Mouse (Mus musculus) hindbrain, embryonic 10.5 days (tissue): ENCODE data around the gene Hoxb7. TPM values are rescaled to one million over a fixed set of nuclear protein-coding genes. Genes with fewer than 3 reads are reported as not detected.

ENCODE experiments used
- DNase-seq: peaks from one replicate; pipeline ENCODE4 v3.0.0-alpha.2; 2017; ENCODE audit warnings: low spot score
- H3K27ac ChIP-seq: fragments of 300-500 bp; sonication (generic); 2 replicates; pipeline ENCODE4 v1.5.1; 2016; ENCODE audit warnings: mild to moderate bottlenecking, moderate library complexity
- H3K27me3 ChIP-seq: fragments of 300-500 bp; sonication (generic); 2 replicates; pipeline ENCODE4 v1.6.1; 2016; ENCODE audit warnings: mild to moderate bottlenecking; ENCODE audit not compliant: poor library complexity, insufficient read depth, severe bottlenecking
- H3K36me3 ChIP-seq: fragments of 300-500 bp; sonication (generic); 2 replicates; pipeline ENCODE4 v1.6.1; 2016; ENCODE audit warnings: mild to moderate bottlenecking, moderate library complexity
- H3K4me1 ChIP-seq: fragments of 300-500 bp; sonication (generic); replicated peaks from 2 replicates; pipeline ENCODE4 v1.6.1; 2016; ENCODE audit warnings: mild to moderate bottlenecking
- H3K4me3 ChIP-seq: fragments of 300-500 bp; sonication (generic); 2 replicates; pipeline ENCODE4 v1.5.1; 2016; ENCODE audit warnings: mild to moderate bottlenecking, moderate library complexity
- H3K9me3 ChIP-seq: fragments of 300-500 bp; sonication (generic); 2 replicates; pipeline ENCODE4 v1.6.1; 2016; ENCODE audit warnings: mild to moderate bottlenecking, moderate library complexity
- WGBS: fragments of 180-500 bp; shearing (Covaris S2); methylation state at CpG from one replicate; pipeline ENCODE4 v1.1.7; 2016; 5-methylcytosine and 5-hydroxymethylcytosine counted together
- polyA plus RNA-seq: library from polyadenylated mRNA; unstranded; fragments of >200 nt; fragmentation: Nextera tagmentation; extraction: Ambion mirVana; gene quantifications from 2 replicates; pipeline ENCODE4 v1.2.1, GENCODE M21; 2016

The Hoxb7 gene
- polyA plus RNA-seq, 1 experiment from 2014 or later: not detected

DNA sequence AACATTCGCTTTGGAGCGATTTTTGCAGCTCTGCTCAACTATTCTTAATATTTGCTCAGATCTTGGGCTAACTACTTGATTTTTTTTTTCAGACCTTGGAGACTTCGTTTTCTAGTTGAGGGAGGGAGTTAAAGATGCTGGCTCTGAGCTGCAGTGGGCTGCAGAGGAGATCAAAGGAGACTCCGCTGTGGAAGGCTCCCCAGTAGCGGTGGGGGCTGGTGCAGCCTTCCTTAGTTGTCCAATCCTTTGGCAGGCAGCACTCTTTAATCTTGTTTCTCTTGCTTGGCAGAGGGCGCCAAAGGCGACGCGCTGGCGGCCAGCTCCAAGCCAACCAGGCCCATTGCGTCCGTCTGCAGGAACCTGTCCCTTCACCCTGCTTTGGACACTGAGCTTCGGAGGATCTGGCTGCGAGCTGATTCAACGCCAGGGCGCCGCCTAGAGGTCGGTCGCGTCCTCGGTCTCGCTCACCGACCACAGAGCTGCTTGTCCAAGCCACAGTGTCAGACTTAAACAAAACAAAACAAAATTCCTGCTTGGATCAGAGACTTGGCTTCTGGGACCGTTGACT, 25.0 kb upstream of the Hoxb7 start:
- no peak overlapping the region for H3K4me3 ChIP-seq
- no peak overlapping the region for H3K27ac ChIP-seq
- H3K9me3 ChIP-seq: no peaks in the 10 kb centered on the region
- DNase-seq: peak; percentile 86
- H3K27me3 ChIP-seq: peaks cover 100% of the 10 kb centered on the region
- H3K4me1 ChIP-seq: 0 out of 2 replicates have a peak, but pooled peaks cover 4% of the 10 kb centered on the region
- 1% methylated on average over 24 of the region's 24 CpGs for WGBS
- no peaks in the 10 kb centered on the region for H3K36me3 ChIP-seq

DNA sequence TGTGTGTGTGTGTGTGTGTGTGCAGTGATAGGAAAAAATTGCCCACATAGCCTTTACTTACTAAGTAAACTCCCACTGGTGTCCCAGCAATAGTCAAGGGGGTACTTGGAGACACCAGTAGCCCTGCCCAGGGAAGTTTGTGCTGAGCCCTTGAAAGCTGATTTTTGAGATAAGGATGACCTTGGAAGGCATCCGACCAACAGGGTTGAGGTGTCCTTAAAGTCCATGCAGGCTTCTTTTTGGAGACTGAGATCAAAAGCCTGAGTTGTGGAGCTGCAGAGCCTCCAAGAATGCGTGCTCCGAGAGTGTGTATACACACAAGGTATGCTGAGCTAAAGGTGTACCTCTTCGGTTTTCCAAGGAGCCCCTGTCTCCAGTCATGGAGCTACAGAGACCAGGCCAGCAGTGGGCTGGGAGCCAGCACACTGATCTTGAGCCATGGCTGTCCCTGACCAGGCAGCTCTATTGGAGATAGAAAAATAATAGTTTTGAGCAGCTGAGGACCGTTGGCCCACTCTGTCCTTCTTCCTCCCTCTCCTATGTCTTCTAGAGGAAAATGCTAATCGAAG, 24.1 kb upstream of the Hoxb7 start:
- Histone ChIP-seq H3K27ac (no peak overlapping the region), H3K4me1 (0 out of 2 replicates have a peak, but pooled peaks cover 4% of the 10 kb centered on the region), H3K27me3 (peaks cover 100% of the 10 kb centered on the region), H3K4me3 (no peak overlapping the region), H3K36me3 (no peaks in the 10 kb centered on the region), H3K9me3 (no peaks in the 10 kb centered on the region)
- peak; percentile 31 for DNase-seq
- 10% methylated on average over 6 of the region's 6 CpGs for WGBS

DNA sequence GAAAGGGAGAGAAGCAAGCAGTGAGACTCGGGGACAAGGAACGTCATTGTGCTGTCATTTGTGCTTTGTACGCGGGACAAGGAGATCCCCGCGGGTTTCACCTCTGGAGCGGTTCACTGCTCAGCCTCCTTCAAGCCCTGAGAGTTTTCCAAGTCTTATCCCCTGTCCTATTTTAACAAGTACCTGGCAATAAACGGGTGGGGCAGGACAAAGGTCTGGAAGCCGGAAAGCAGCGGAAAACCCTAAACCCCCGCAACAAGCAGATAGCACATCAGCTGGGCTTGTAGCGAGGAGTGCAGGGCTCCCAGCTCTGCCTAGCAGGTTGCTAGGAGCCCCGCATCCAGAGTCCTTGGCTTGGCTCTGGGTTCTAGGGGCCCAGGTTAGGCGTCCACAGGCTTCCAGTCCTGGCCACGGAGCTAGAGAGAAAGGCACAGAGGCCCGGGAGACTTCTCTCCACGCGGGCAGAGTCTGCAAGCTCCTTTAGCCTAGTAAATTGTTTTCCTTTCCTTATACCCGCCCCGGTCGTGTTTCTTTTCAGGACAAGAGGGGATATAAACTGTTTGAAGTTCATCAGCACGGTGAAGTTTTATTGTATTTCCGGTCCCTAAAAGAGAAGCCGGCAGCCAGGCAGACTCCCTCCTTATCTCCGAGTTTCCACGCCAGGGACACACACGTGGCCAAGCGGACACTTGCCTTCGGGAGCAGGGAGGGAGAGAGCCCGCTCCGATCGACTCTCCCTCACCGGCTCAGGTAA, 22.6 kb upstream of the Hoxb7 start:
- Histone ChIP-seq H3K4me3 (no peak overlapping the region), H3K4me1 (0 out of 2 replicates have a peak, but pooled peaks cover 4% of the 10 kb centered on the region), H3K27ac (no peak overlapping the region), H3K27me3 (peaks cover 100% of the 10 kb centered on the region), H3K36me3 (no peaks in the 10 kb centered on the region), H3K9me3 (no peaks in the 10 kb centered on the region)
- DNase-seq: no peak
- under 1% methylated on average over 33 of the region's 33 CpGs for WGBS

DNA sequence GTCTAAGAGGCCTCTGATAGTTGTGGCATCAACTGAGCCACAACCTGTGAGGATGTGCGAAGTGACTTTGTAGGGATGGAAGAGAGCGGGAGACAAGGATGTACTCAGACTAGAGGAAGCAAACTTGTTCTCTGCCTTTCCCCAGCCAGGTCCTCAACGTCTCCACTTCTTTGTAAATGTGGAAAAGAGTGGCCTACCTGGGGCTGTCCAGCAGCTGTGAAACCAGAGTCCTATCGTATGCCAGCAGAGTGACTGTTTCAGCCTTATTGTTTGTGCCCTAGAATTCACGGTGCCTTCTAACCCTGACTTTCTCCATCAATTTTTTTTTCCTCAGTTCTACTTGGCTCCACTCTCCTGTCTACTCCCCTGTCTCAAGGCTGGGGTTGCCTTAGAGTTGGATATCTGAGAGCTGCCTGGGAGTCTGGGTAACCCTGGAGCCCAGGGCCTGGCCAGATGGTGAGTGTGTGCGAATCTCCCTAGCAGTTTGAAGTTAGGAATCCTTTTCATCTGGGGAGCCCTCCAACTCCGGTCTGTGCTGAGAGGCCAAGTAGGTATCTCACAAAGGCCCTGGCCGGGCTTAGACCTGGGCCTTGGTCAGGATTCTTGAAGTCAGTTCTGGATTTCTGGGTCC, 21.9 kb upstream of the Hoxb7 start:
- Histone ChIP-seq H3K9me3 (no peaks in the 10 kb centered on the region), H3K36me3 (no peaks in the 10 kb centered on the region), H3K27ac (no peak overlapping the region), H3K4me3 (no peak overlapping the region), H3K27me3 (peaks cover 100% of the 10 kb centered on the region), H3K4me1 (0 out of 2 replicates have a peak, but pooled peaks cover 4% of the 10 kb centered on the region)
- 2% methylated on average over 8 of the region's 8 CpGs for WGBS
- peak; percentile 52 for DNase-seq

DNA sequence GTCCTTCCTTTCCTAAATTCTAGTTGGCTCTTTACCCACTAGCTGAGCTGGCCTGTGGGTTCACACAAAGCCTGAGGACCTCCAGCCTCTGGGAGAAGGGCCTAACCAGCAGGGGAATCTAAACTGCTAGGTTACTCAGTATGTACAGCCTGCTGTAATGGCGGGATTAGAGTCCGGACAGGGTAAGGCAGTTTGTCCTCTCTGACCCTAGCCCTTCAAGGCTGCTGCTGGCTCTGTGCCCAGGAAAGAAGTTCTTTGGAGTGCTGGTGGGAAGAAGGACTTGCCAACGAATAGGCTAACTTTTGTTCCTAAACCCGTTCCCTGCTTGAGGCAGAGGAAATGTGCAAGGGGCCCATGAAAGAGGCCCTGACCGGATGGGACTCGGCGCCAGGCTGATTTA, 20.5 kb upstream of the Hoxb7 start:
- H3K4me1 ChIP-seq: no peaks in the 10 kb centered on the region
- H3K27me3 ChIP-seq: peaks cover 100% of the 10 kb centered on the region
- peak; percentile 33 for DNase-seq
- no peaks in the 10 kb centered on the region for H3K36me3 ChIP-seq
- H3K27ac ChIP-seq: no peak overlapping the region
- 2% methylated on average over 7 of the region's 7 CpGs for WGBS
- H3K4me3 ChIP-seq: no peak overlapping the region
- no peaks in the 10 kb centered on the region for H3K9me3 ChIP-seq

DNA sequence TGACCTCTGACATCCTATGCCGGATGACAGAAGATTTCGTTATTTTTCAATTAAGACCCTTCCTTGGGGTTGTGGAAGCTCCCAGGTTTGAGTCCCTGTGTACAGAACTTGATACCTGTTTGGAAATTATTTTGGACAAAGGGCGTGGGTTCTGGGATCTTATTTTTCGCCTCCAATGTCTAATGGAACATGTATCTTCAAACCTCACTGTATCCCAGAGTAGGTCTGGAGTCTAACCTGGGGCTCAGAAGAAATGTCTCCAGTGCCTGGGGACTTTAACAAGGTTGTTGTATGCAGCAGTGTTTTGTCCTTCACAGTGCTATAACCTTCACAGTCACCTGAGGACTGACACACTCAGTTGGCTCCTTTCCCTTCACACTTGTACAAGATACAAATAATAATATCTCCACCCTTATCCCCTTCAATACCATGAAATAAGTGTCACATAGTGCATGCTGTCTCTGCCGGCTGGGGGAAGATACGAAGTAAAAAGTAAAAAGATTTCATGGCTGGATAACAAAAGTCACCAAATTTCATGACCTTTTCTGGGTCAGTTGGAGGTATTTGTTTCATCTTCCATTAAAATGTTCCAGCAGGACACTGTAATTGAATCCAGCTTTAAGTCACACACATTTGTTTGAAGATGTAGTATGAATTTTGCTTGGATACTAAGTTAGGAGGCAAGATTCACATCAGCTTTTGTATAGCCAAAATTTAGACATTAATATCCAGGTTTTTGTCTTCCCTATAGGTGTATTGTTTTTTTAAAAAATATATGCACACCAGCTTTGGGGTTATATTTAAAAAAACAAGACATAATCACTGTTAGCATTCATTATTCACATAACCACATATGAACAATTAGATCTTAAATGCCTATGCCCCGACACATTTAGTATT, 19.2 kb upstream of the Hoxb7 start:
- H3K36me3 ChIP-seq: no peaks in the 10 kb centered on the region
- no peak overlapping the region for H3K27ac ChIP-seq
- H3K4me1 ChIP-seq: peaks cover 11% of the 10 kb centered on the region
- no peak for DNase-seq
- 8% methylated on average over 7 of the region's 7 CpGs for WGBS
- peaks cover 100% of the 10 kb centered on the region for H3K27me3 ChIP-seq
- H3K4me3 ChIP-seq: no peak overlapping the region
- no peaks in the 10 kb centered on the region for H3K9me3 ChIP-seq

DNA sequence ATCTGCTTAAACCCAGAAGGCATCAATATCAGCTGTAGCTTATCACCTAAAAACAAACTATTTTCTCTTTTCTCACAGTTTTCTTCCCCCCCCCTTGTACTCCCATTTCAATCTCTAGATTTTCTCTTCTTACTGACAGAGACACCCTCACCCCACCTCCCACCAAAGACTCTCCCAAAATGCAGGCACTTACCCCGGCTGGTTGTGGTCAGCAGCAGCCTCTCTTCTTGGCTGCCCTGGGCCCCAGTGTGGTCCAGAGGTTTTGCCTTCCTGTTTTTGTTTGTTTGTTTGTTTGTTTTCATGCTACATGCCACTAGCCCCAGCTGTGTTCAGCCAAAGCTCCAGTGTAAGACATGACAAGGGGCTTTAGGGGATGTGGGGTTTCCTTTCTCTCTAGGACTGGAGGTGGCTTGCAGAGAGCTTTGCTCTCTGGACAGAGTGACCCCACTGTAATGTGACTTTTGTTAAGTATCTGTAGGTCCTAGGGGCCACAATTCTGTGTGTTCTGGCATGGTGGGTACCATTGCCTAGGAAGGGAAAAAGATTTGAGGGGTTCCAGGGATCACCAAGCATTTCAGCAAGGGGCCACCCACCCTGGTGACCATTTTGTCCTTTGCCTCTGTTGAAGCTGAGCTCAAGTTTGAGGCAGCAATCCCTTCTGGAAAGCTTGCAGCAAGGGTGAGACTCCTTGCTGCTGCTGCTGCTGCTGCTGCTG, 18.2 kb upstream of the Hoxb7 start:
- Histone ChIP-seq H3K9me3 (no peaks in the 10 kb centered on the region), H3K4me3 (no peak overlapping the region), H3K27me3 (peaks cover 100% of the 10 kb centered on the region), H3K36me3 (no peaks in the 10 kb centered on the region), H3K27ac (no peak overlapping the region), H3K4me1 (peaks cover 14% of the 10 kb centered on the region)
- 0% methylated on average over 1 of the region's 1 CpGs for WGBS
- DNase-seq: peak; percentile 34

DNA sequence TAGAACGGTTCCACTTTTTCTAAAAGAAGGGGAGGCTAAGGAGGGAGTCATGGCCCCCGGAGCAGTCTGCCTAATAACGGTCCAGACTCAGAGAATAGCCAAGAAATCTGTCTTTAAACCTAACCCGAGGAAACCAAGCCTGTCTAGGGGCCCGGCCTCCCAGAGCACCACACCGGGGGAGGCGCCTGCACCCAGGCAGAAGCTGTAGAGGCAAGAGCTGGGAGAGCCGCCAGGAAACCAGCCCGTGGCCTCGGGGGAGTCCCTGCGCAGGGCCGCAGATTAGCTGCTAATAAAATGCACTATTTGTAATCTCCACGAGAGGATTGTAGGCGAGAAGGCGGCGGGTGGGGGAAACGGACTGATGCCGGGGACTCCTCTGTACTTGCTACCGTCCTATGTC, 16.6 kb upstream of the Hoxb7 start:
- DNase-seq: no peak
- Histone ChIP-seq H3K36me3 (no peaks in the 10 kb centered on the region), H3K27ac (no peak overlapping the region), H3K27me3 (peaks cover 100% of the 10 kb centered on the region), H3K4me1 (peaks cover 14% of the 10 kb centered on the region), H3K4me3 (no peak overlapping the region), H3K9me3 (no peaks in the 10 kb centered on the region)
- whole genome bisulfite sequencing: under 1% methylated on average over 19 of the region's 19 CpGs

DNA sequence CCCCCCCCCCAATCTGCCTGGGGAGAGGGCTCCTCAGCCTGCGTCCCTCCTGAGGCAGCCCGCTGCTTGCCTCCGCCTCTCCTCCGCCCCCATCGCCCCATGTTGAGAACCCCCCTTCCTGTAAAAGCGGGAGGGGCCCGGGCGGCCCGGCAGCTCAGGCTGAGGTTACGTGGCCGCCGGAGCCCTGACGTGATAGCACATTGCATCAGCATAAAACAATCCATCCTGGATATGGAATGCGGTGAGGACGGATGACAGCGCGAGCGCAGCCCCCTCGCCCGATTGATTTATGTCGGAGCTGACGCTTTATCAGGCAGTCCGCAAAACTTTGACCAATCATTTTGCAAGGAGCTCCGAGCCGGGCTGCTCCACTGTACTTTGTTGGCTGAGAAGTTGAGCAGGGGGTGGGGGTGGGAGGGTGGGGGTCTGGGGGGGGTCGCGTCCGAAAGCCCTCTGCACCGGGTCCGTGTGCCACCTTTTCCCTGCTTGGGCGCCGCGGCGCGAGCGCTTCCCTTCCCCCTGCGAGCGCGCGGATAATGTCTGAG, 15.4 kb upstream of the Hoxb7 start, which contains the start of gene Hoxb9:
TSS of gene Hoxb9 (plus strand) at position 462 of the 545 bp plus-strand sequence.
- Histone ChIP-seq H3K4me1 (peaks cover 14% of the 10 kb centered on the region), H3K27ac (no peak within 1 kb of the TSS), H3K27me3 (peaks cover 100% of the 10 kb centered on the region), H3K4me3 (peak within 1 kb of the TSS; percentile 24; the same call in 1 of the 2 replicates), H3K36me3 (no peaks in the 10 kb centered on the region), H3K9me3 (no peaks in the 10 kb centered on the region)
- DNase-seq: no peak
- WGBS: 1% methylated on average over 40 of the region's 40 CpGs

DNA sequence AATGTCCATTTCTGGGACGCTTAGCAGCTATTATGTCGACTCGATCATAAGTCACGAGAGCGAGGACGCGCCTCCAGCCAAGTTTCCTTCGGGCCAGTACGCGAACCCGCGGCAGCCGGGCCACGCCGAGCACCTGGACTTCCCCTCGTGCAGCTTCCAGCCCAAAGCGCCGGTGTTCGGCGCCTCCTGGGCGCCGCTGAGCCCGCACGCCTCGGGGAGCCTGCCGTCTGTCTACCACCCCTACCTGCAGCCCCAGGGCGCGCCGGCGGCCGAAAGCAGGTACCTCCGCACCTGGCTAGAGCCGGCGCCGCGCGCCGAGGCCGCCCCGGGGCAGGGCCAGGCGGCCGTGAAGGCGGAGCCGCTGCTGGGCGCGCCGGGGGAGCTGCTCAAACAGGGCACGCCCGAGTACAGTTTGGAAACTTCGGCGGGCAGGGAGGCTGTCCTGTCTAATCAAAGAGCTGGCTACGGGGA, 14.8 kb upstream of the Hoxb7 start:
- Histone ChIP-seq H3K9me3 (no peaks in the 10 kb centered on the region), H3K4me3 (peak overlapping the region; percentile 24; the same call in 1 of the 2 replicates), H3K27ac (no peak overlapping the region), H3K4me1 (peaks cover 14% of the 10 kb centered on the region), H3K36me3 (no peaks in the 10 kb centered on the region), H3K27me3 (peaks cover 100% of the 10 kb centered on the region)
- WGBS: under 1% methylated on average over 52 of the region's 52 CpGs
- no peak for DNase-seq

DNA sequence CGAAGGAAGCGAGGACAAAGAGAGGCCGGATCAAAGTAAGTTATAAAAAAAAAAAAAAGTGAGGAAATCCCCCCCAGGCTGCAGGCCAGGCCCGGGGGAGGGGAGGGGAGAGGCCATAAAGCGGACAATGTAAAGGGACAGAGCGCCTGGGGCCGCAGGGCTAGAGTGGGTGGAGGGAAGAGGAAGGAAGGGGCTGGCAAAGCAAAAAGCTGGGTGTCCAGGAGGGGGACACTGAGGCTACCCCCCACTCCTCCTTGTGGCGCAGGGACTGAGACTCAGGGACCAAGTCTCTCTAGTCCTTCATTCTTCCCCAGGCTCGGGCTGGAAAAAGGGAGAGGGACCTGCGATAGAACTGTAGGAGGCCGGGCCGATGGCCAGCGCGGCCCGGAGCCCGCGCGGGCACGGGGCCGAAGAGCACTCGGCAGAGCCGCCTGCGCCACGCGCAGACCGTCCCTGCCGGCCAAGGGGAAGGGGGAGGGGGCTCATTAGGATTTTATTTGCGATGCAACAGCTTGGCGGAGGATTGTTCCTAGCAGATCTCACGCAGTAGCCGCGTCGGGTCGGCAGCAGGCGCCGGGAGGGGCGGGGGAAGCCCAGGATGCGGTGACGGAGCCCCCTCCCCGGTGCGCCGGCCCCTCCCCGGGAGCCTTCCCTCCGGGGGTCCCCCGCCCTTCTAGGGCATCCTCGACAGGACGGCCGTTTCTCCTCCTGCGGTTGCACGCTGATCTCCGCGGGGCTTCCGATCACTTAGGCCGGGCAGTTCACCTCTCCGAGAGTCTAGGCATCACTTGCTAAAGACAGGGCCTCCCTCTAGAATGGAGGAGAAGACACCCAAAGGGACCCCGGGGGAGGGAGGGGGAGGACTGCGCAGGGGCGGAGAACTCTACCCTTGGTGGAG, 14.2 kb upstream of the Hoxb7 start:
- under 1% methylated on average over 58 of the region's 58 CpGs for WGBS
- peaks cover 100% of the 10 kb centered on the region for H3K27me3 ChIP-seq
- H3K27ac ChIP-seq: no peak overlapping the region
- DNase-seq: no peak
- peaks cover 14% of the 10 kb centered on the region for H3K4me1 ChIP-seq
- no peaks in the 10 kb centered on the region for H3K36me3 ChIP-seq
- H3K9me3 ChIP-seq: no peaks in the 10 kb centered on the region
- H3K4me3 ChIP-seq: no peak overlapping the region
